Mouse (Mus musculus): ENCODE data around the gene Trp53bp2. TPM values are rescaled to one million over a fixed set of nuclear protein-coding genes. Genes with fewer than 3 reads are reported as not detected.

Gene Trp53bp2
- polyA plus RNA-seq, 1 experiment from 2014 or later = 14.4 TPM

DNA sequence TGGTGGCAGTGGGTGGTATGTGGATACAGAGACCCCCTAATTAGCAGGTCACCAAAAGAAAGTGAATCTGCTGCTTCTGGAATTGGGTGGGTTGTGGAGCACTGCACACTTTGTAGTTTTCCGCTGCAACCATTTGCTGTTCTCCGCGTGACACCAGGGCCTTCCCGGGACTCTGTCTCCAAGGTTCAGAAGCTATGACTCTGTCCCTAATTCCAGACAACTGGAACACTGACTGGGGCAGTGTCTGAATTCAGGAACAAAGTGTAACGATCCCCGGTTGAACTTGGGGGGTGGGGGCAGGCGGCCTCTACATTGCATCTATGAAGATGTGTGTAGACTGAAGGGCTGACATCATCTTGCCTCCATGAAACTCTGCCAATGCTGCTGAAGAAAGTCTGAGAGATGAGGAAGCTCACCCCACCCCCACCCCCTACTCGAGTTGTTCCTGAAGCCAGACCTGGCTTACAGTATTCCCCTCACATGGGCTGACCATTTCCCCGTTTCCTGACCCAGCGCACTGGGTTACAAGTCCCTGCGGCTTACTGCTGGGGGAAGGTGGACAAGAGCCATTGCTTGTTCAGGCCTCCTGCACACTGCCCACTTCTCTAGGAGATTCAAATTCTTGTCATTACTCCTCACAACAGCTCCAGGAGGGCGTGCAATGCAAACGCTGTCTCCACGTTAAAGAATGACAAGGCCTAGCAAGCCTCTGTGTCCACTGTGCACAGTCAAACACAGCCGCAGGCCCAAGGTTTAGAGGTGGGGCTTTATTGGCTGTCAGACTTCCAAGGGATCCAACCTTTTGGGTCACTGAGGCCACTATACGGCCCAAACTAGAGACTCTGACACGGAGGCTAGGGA, 85.5 kb downstream of the Trp53bp2 start:
- Histone ChIP-seq H3K9me3 (ENCODE audit: control insufficient read depth, low read length) (no peaks in the 10 kb centered on the region), H3K27me3 (ENCODE audit: control insufficient read depth, insufficient read depth, low read length) (no peaks in the 10 kb centered on the region), H3K4me2 (ENCODE audit: low read length) (no peak overlapping the region), H3K4me1 (ENCODE audit: control insufficient read depth in 2 of 2, insufficient read depth in 2 of 2, low read length in 2 of 2) (peaks cover 40 to 51% of the 10 kb centered on the region in 2 experiments), H3K36me3 (ENCODE audit: control insufficient read depth, insufficient read depth, low read length) (peaks cover 36% of the 10 kb centered on the region), H3K27ac (replicated peaks in 1 of 2; ENCODE audit: control insufficient read depth in 1 of 2, insufficient read depth in 1 of 2, low read depth in 2 of 2, low read length in 2 of 2) (peak overlapping the region; percentile 22 to 59; a peak in 2 of 4 replicates), H3K4me3 (ENCODE audit: control insufficient read depth in 1 of 2, insufficient read depth in 1 of 2, low read depth in 1 of 2, low read length in 2 of 2) (no peak overlapping the region), H3K9ac (ENCODE audit: low read length) (peak overlapping the region; percentile 34; the same call in 1 of the 2 replicates)
- no peak for ATAC-seq (ENCODE audit: insufficient number of reproducible peaks, insufficient read depth, low FRiP score, low read depth)
- 43% methylated on average over 17 of the region's 17 CpGs for WGBS

GRCm38 (mm10) chr1:182496685-182497084, 87.7 kb downstream of the Trp53bp2 start:
- ATAC-seq (ENCODE audit: insufficient number of reproducible peaks, insufficient read depth, low FRiP score, low read depth) = no peak
- Histone ChIP-seq H3K27ac (replicated peaks in 1 of 2; ENCODE audit: control insufficient read depth in 1 of 2, insufficient read depth in 1 of 2, low read depth in 2 of 2, low read length in 2 of 2) (peak overlapping the region; percentile 21 to 73; a peak in 3 of 4 replicates), H3K9me3 (ENCODE audit: control insufficient read depth, low read length) (no peaks in the 10 kb centered on the region), H3K27me3 (ENCODE audit: control insufficient read depth, insufficient read depth, low read length) (no peaks in the 10 kb centered on the region), H3K9ac (ENCODE audit: low read length) (peak overlapping the region; percentile 25; the same call in 1 of the 2 replicates), H3K36me3 (ENCODE audit: control insufficient read depth, insufficient read depth, low read length) (peaks cover 20% of the 10 kb centered on the region), H3K4me3 (ENCODE audit: control insufficient read depth in 1 of 2, insufficient read depth in 1 of 2, low read depth in 1 of 2, low read length in 2 of 2) (no peak overlapping the region), H3K4me2 (ENCODE audit: low read length) (no peak overlapping the region), H3K4me1 (ENCODE audit: control insufficient read depth in 2 of 2, insufficient read depth in 2 of 2, low read length in 2 of 2) (peaks cover 48 to 59% of the 10 kb centered on the region in 2 experiments)
- 50% methylated on average over 6 of the region's 6 CpGs for WGBS

DNA sequence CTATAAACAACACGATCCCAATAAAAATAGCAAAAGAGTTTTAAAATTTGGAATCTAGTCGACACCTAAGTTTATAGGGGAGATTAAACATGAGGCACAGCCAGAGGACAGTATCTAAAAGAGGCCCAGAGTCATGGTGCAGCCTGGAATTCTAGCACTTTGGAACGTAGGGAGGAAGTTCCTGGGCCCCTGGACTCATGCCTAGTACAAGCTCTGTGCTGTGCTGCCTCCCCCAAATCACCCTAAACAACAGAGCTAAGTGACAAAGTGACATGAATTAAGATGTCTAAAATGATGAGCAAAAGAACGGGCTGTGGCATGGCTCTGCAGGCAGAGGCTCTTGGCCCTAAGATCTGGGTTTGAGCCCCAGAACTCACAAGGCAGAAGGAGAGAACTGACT, 88.8 kb downstream of the Trp53bp2 start:
- Histone ChIP-seq H3K9me3 (ENCODE audit: control insufficient read depth, low read length) (no peaks in the 10 kb centered on the region), H3K4me3 (ENCODE audit: control insufficient read depth in 1 of 2, insufficient read depth in 1 of 2, low read depth in 1 of 2, low read length in 2 of 2) (no peak overlapping the region), H3K27me3 (ENCODE audit: control insufficient read depth, insufficient read depth, low read length) (no peaks in the 10 kb centered on the region), H3K4me1 (ENCODE audit: control insufficient read depth in 2 of 2, insufficient read depth in 2 of 2, low read length in 2 of 2) (peaks cover 53 to 69% of the 10 kb centered on the region in 2 experiments), H3K9ac (ENCODE audit: low read length) (no peak overlapping the region), H3K27ac (replicated peaks in 1 of 2; ENCODE audit: control insufficient read depth in 1 of 2, insufficient read depth in 1 of 2, low read depth in 2 of 2, low read length in 2 of 2) (peak overlapping the region; percentile 59 to 73), H3K4me2 (ENCODE audit: low read length) (0 out of 2 replicates have a peak overlapping the region, but pooled peaks have one; percentile 11), H3K36me3 (ENCODE audit: control insufficient read depth, insufficient read depth, low read length) (peaks cover 12% of the 10 kb centered on the region)
- WGBS = 14% methylated on average over 4 of the region's 4 CpGs
- no peak for ATAC-seq (ENCODE audit: insufficient number of reproducible peaks, insufficient read depth, low FRiP score, low read depth)

GRCm38 (mm10) chr1:182499443-182500089, 90.6 kb downstream of the Trp53bp2 start:
- WGBS = 31% methylated on average over 9 of the region's 9 CpGs
- ATAC-seq (ENCODE audit: insufficient number of reproducible peaks, insufficient read depth, low FRiP score, low read depth) = peak; percentile 62
- no peaks in the 10 kb centered on the region for H3K27me3 ChIP-seq (ENCODE audit: control insufficient read depth, insufficient read depth, low read length)
- no peak overlapping the region for H3K4me3 ChIP-seq (ENCODE audit: control insufficient read depth in 1 of 2, insufficient read depth in 1 of 2, low read depth in 1 of 2, low read length in 2 of 2)
- H3K9ac ChIP-seq (ENCODE audit: low read length) = 0 out of 2 replicates have a peak overlapping the region, but pooled peaks have one; percentile 11
- H3K4me1 ChIP-seq (ENCODE audit: control insufficient read depth in 2 of 2, insufficient read depth in 2 of 2, low read length in 2 of 2) = peaks cover 64 to 80% of the 10 kb centered on the region in 2 experiments
- H3K36me3 ChIP-seq (ENCODE audit: control insufficient read depth, insufficient read depth, low read length) = 0 out of 2 replicates have a peak, but pooled peaks cover 7% of the 10 kb centered on the region
- H3K9me3 ChIP-seq (ENCODE audit: control insufficient read depth, low read length) = no peaks in the 10 kb centered on the region
- peak overlapping the region; percentile 30; the same call in 1 of the 2 replicates for H3K4me2 ChIP-seq (ENCODE audit: low read length)
- H3K27ac ChIP-seq (replicated peaks in 1 of 2; ENCODE audit: control insufficient read depth in 1 of 2, insufficient read depth in 1 of 2, low read depth in 2 of 2, low read length in 2 of 2) = peak overlapping the region; percentile 69 to 85

GRCm38 (mm10) chr1:182500224-182500623, 91.3 kb downstream of the Trp53bp2 start:
- Histone ChIP-seq H3K9ac (ENCODE audit: low read length) (0 out of 2 replicates have a peak overlapping the region, but pooled peaks have one; percentile 11), H3K27me3 (ENCODE audit: control insufficient read depth, insufficient read depth, low read length) (no peaks in the 10 kb centered on the region), H3K27ac (replicated peaks in 1 of 2; ENCODE audit: control insufficient read depth in 1 of 2, insufficient read depth in 1 of 2, low read depth in 2 of 2, low read length in 2 of 2) (peak overlapping the region; percentile 69 to 85), H3K4me2 (ENCODE audit: low read length) (no peak overlapping the region), H3K4me1 (ENCODE audit: control insufficient read depth in 2 of 2, insufficient read depth in 2 of 2, low read length in 2 of 2) (peaks cover 60 to 79% of the 10 kb centered on the region in 2 experiments), H3K36me3 (ENCODE audit: control insufficient read depth, insufficient read depth, low read length) (peaks cover 8% of the 10 kb centered on the region; the same call in 1 of the 2 replicates), H3K4me3 (ENCODE audit: control insufficient read depth in 1 of 2, insufficient read depth in 1 of 2, low read depth in 1 of 2, low read length in 2 of 2) (no peak overlapping the region), H3K9me3 (ENCODE audit: control insufficient read depth, low read length) (no peaks in the 10 kb centered on the region)
- ATAC-seq (ENCODE audit: insufficient number of reproducible peaks, insufficient read depth, low FRiP score, low read depth) = no peak
- WGBS = 61% methylated on average over 4 of the region's 4 CpGs

GRCm38 (mm10) chr1:182500843-182501242, 91.9 kb downstream of the Trp53bp2 start:
- WGBS = 79% methylated on average over 4 of the region's 4 CpGs
- peak overlapping the region; percentile 69 to 85; a peak in 3 of 4 replicates for H3K27ac ChIP-seq (replicated peaks in 1 of 2; ENCODE audit: control insufficient read depth in 1 of 2, insufficient read depth in 1 of 2, low read depth in 2 of 2, low read length in 2 of 2)

GRCm38 (mm10) chr1:182501815-182502405, 92.9 kb downstream of the Trp53bp2 start:
- WGBS = 79% methylated on average over 7 of the region's 7 CpGs
- H3K4me2 ChIP-seq (ENCODE audit: low read length) = no peak overlapping the region
- no peak overlapping the region for H3K4me3 ChIP-seq (ENCODE audit: control insufficient read depth in 1 of 2, insufficient read depth in 1 of 2, low read depth in 1 of 2, low read length in 2 of 2)
- 0 out of 2 replicates have a peak overlapping the region, but pooled peaks have one; percentile 34 for H3K9ac ChIP-seq (ENCODE audit: low read length)
- H3K27ac ChIP-seq (replicated peaks in 1 of 2; ENCODE audit: control insufficient read depth in 1 of 2, insufficient read depth in 1 of 2, low read depth in 2 of 2, low read length in 2 of 2) = no peak overlapping the region
- ATAC-seq (ENCODE audit: insufficient number of reproducible peaks, insufficient read depth, low FRiP score, low read depth) = no peak
- peaks cover 15% of the 10 kb centered on the region; the same call in 1 of the 2 replicates for H3K36me3 ChIP-seq (ENCODE audit: control insufficient read depth, insufficient read depth, low read length)
- peaks cover 60 to 85% of the 10 kb centered on the region in 2 experiments for H3K4me1 ChIP-seq (ENCODE audit: control insufficient read depth in 2 of 2, insufficient read depth in 2 of 2, low read length in 2 of 2)
- no peaks in the 10 kb centered on the region for H3K27me3 ChIP-seq (ENCODE audit: control insufficient read depth, insufficient read depth, low read length)
- no peaks in the 10 kb centered on the region for H3K9me3 ChIP-seq (ENCODE audit: control insufficient read depth, low read length)

More at GRCm38 (mm10) chr1:182500843-182501242, 91.9 kb downstream of the Trp53bp2 start:
- ATAC-seq (ENCODE audit: insufficient number of reproducible peaks, insufficient read depth, low FRiP score, low read depth) = no peak
- Histone ChIP-seq H3K9ac (ENCODE audit: low read length) (no peak overlapping the region), H3K9me3 (ENCODE audit: control insufficient read depth, low read length) (no peaks in the 10 kb centered on the region), H3K4me3 (ENCODE audit: control insufficient read depth in 1 of 2, insufficient read depth in 1 of 2, low read depth in 1 of 2, low read length in 2 of 2) (no peak overlapping the region), H3K27me3 (ENCODE audit: control insufficient read depth, insufficient read depth, low read length) (no peaks in the 10 kb centered on the region), H3K36me3 (ENCODE audit: control insufficient read depth, insufficient read depth, low read length) (peaks cover 14% of the 10 kb centered on the region; the same call in 1 of the 2 replicates), H3K4me1 (ENCODE audit: control insufficient read depth in 2 of 2, insufficient read depth in 2 of 2, low read length in 2 of 2) (peaks cover 61 to 86% of the 10 kb centered on the region in 2 experiments), H3K4me2 (ENCODE audit: low read length) (no peak overlapping the region)
